Mouse (Mus musculus) neutrophil, adult 5-6 weeks (primary cell): Measurements from ENCODE around the gene Chml. TPM values are rescaled to one million over a fixed set of nuclear protein-coding genes. Genes with fewer than 3 reads are reported as not detected.

Experiments
- ATAC-seq: fragments of 151-379, 151-347 bp; 2 replicates; pipeline ENCODE4 v1.8.0; 2017; ENCODE audit warnings: mild to moderate bottlenecking, moderate TSS enrichment; ENCODE audit not compliant: insufficient number of reproducible peaks, poor library complexity, low FRiP score, severe bottlenecking; ENCODE audit errors: extremely low read depth
- total RNA-seq: library from RNA; stranded (forward); fragments of 200-1000 nt; gene quantifications from 2 replicates; pipeline ENCODE4 v1.2.3, GENCODE M21; 2017

Gene Chml
- total RNA-seq, 1 experiment from 2014 or later: 12.6 TPM

GRCm38 (mm10) chr1:175669456-175669855 is 23.2 kb downstream of the Chml start:
- ATAC-seq: no peak

- peak; percentile 94 for ATAC-seq
These were observed 23.9 kb downstream of the Chml start for GRCm38 (mm10) chr1:175668666-175669405.

GRCm38 (mm10) chr1:175659900-175660299 is 32.8 kb downstream of the Chml start:
- peak; percentile 88 for ATAC-seq

- no peak for ATAC-seq
These were observed 44.1 kb downstream of the Chml start for GRCm38 (mm10) chr1:175648615-175649014.

GRCm38 (mm10) chr1:175646952-175647351 is 45.7 kb downstream of the Chml start:
- no peak for ATAC-seq

GRCm38 (mm10) chr1:175643496-175644265 is 49.0 kb downstream of the Chml start:
- peak; percentile 57 for ATAC-seq

- ATAC-seq: no peak
These were observed 52.1 kb downstream of the Chml start for GRCm38 (mm10) chr1:175640435-175641150.

- no peak for ATAC-seq
These were observed 53.6 kb downstream of the Chml start for GRCm38 (mm10) chr1:175639072-175639471.

- ATAC-seq: peak; percentile 62
These were observed 55.0 kb downstream of the Chml start for GRCm38 (mm10) chr1:175637677-175638076.

GRCm38 (mm10) chr1:175632470-175632869 is 60.2 kb downstream of the Chml start:
- no peak for ATAC-seq

Other genes with a start within 250 kb of the Chml start
- gene Rgs7, start 200.4 kb downstream of the Chml start, total RNA-seq: not detected in 2 replicates
- 108 and 110 TPM in 2 replicates for gene Kmo, start 72.5 kb downstream of the Chml start, total RNA-seq
- 54.9 and 73.8 TPM in 2 replicates for gene Fh1, start 67.3 kb downstream of the Chml start, total RNA-seq
- 0.86 and 1.6 TPM in 2 replicates for gene Opn3, start 125 bp downstream of the Chml start, total RNA-seq
- not detected in 2 replicates for gene Wdr64, start 5.7 kb upstream of the Chml start, total RNA-seq
- 1.4 and 2.1 TPM in 2 replicates for gene Exo1, start 187.7 kb upstream of the Chml start, total RNA-seq
- gene Gm38100, start 227.4 kb upstream of the Chml start, total RNA-seq: not detected in 2 replicates